Mouse (Mus musculus) intestine, embryonic 16.5 days (tissue): ENCODE results near the gene Capza2. TPM values are rescaled to one million over a fixed set of nuclear protein-coding genes. Genes with fewer than 3 reads are reported as not detected.
A peak's percentile ranks its signal among the peaks of the same experiment; 100 is the strongest.

ENCODE experiments used
- ATAC-seq: fragments of 200-750 bp; cut with Nextera tagmentation; 2 replicates; pipeline ENCODE4 v1.8.0; 2017; ENCODE audit warnings: moderate TSS enrichment, moderate library complexity
- H3K27ac ChIP-seq: fragments of 300-500 bp; sonication (generic); 2 replicates; pipeline ENCODE4 v1.5.1; 2014; ENCODE audit warnings: mild to moderate bottlenecking, low read length
- H3K27me3 ChIP-seq: fragments of 300-500 bp; sonication (generic); replicated peaks from 2 replicates; pipeline ENCODE4 v1.6.1; 2014; ENCODE audit warnings: low read length, control low read depth, mixed read lengths; ENCODE audit not compliant: control insufficient read depth, insufficient read depth
- H3K36me3 ChIP-seq: fragments of 300-500 bp; sonication (generic); 2 replicates; pipeline ENCODE4 v1.6.1; 2014; ENCODE audit warnings: low read length, control low read depth; ENCODE audit not compliant: control insufficient read depth, insufficient read depth
- H3K4me1 ChIP-seq: fragments of 300-500 bp; sonication (generic); 2 replicates; pipeline ENCODE4 v1.6.1; 2014; ENCODE audit warnings: low read length, control low read depth, mixed read lengths; ENCODE audit not compliant: control insufficient read depth, insufficient read depth
- H3K4me2 ChIP-seq: fragments of 300-500 bp; sonication (generic); 2 replicates; pipeline ENCODE4 v1.6.1; 2014; ENCODE audit warnings: low read depth, low read length, control low read depth
- H3K4me3 ChIP-seq: fragments of 300-500 bp; sonication (generic); 2 replicates; pipeline ENCODE4 v1.5.1; 2014; ENCODE audit warnings: mild to moderate bottlenecking, low read length
- H3K9ac ChIP-seq: fragments of 300-500 bp; sonication (generic); 2 replicates; pipeline ENCODE4 v1.6.1; 2014; ENCODE audit warnings: low read depth, low read length
- H3K9me3 ChIP-seq: fragments of 300-500 bp; sonication (generic); 2 replicates; pipeline ENCODE4 v1.6.1; 2016; ENCODE audit warnings: low read length, control low read depth; ENCODE audit not compliant: control insufficient read depth
- WGBS: fragments of 180-500 bp; shearing (Covaris S2); extraction: QIAGEN DNeasy Blood & Tissue Kit; methylation state at CpG from one replicate; pipeline ENCODE4 v1.1.7; 2014; 5-methylcytosine and 5-hydroxymethylcytosine counted together
- polyA plus RNA-seq: library from polyadenylated mRNA; unstranded; fragments of >200 nt; fragmentation: Nextera tagmentation; extraction: Ambion mirVana; gene quantifications from 2 replicates; pipeline ENCODE4 v1.2.1, GENCODE M21; 2015

The Capza2 gene
- polyA plus RNA-seq = 235 and 245 TPM in 2 replicates

- Histone ChIP-seq H3K27ac (peak within 1 kb of the TSS; percentile 97), H3K9ac (peak within 1 kb of the TSS; percentile 98), H3K9me3 (no peaks in the 10 kb centered on the region), H3K4me3 (peak within 1 kb of the TSS; percentile 90), H3K4me1 (peaks cover 5% of the 10 kb centered on the region; the same call in 1 of the 2 replicates), H3K27me3 (no peaks in the 10 kb centered on the region), H3K4me2 (peak within 1 kb of the TSS; percentile 52; the same call in 1 of the 2 replicates), H3K36me3 (no peaks in the 10 kb centered on the region)
- 72% methylated on average over 7 of the region's 7 CpGs for WGBS
- ATAC-seq = no peak
Observed at GRCm38 (mm10) chr6:17635615-17636284, at the start of gene Capza2. TSS of gene Capza2 (plus strand) at chr6:17636234.

DNA sequence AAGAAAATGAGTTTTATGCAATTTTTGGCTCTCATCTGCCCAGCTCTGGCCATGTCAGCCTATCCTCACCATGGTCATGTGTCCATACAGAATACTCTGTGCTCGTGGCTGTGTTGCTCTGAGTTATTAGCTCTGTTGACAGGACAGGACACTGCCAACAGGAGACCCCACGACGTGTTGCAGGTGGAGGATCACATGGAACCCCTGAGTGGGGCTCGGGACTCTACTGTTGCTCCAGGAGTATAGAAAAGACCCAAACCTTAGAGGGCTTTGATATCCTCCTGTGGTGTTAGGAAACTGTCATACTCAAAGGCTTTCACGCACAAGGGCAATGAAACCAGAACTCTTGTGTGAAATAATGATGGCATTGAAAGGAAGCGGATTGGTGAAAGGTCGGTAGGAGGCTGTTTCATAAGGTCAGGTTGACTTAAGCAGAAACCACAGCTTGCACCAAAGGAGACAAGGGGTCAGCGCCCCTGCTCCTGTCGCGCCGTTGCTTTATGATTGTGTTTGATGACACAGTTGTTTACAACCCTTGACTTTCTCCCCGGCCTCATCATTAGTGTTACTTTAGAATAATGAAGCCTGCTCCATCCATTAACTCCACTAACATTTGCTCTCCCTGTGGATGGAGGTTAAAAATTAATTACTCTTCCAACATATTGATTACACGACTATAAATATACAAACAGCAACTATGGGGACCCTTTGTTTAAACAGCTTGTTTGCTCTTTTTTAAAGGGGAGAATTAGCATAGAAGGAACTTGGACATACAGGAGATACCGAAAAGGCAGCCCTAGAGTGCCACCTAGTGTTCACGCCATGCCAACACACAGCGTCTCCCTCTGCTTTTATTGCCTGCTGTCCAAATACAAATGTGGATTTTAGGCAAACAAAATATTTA lies 46.7 kb upstream of the Capza2 start:
- H3K4me3 ChIP-seq = no peak overlapping the region
- H3K27ac ChIP-seq = no peak overlapping the region
- no peak overlapping the region for H3K9ac ChIP-seq
- peaks cover 6% of the 10 kb centered on the region for H3K9me3 ChIP-seq
- no peak overlapping the region for H3K4me2 ChIP-seq
- peak; percentile 79 for ATAC-seq
- 0 out of 2 replicates have a peak, but pooled peaks cover 2% of the 10 kb centered on the region for H3K4me1 ChIP-seq
- H3K27me3 ChIP-seq = no peaks in the 10 kb centered on the region
- no peaks in the 10 kb centered on the region for H3K36me3 ChIP-seq
- WGBS = 21% methylated on average over 16 of the region's 16 CpGs

DNA sequence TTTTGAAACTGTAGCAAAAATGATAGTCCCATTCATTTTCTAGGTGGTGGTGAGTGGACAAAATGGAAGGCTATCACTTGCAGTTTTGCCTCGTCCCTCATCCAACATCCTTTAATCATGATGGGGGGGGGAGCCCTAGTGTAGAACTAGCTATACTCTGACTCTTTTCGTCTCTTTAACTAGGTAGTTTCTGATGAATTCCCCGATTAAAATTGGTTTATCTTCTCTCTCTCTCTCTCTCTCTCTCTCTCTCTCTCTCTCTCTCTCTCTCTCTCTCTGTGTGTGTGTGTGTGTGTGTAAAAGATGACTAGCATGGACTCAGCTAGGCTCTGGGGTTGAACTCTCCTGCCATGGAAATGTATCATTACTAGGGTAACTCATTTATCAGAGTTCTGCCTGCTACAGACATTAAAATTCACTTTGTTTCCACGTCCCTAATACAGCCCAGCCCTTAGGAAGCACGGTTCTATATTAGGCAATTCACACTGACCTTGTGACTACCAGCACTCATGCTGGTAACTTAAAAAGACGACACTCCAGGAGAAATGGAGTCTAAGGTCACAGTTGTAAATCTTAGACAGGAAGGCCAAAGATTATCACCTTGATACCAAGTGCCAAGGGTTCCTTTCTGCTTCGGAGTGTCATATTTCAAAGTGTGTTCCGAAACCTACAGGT lies 45.9 kb upstream of the Capza2 start:
- Histone ChIP-seq H3K27me3 (no peaks in the 10 kb centered on the region), H3K9me3 (peaks cover 6% of the 10 kb centered on the region), H3K4me1 (0 out of 2 replicates have a peak, but pooled peaks cover 2% of the 10 kb centered on the region), H3K4me3 (no peak overlapping the region), H3K9ac (no peak overlapping the region), H3K36me3 (no peaks in the 10 kb centered on the region), H3K27ac (no peak overlapping the region), H3K4me2 (no peak overlapping the region)
- ATAC-seq = peak; percentile 85
- 25% methylated on average over 8 of the region's 8 CpGs for WGBS

GRCm38 (mm10) chr6:17593971-17594370 lies 42.1 kb upstream of the Capza2 start:
- Histone ChIP-seq H3K27ac (no peak overlapping the region), H3K9me3 (peaks cover 11% of the 10 kb centered on the region), H3K36me3 (no peaks in the 10 kb centered on the region), H3K9ac (no peak overlapping the region), H3K27me3 (no peaks in the 10 kb centered on the region), H3K4me1 (peaks cover 5% of the 10 kb centered on the region; the same call in 1 of the 2 replicates), H3K4me2 (no peak overlapping the region), H3K4me3 (no peak overlapping the region)
- 92% methylated on average over 2 of the region's 2 CpGs for WGBS
- no peak for ATAC-seq

- WGBS = 42% methylated on average over 11 of the region's 11 CpGs
- peak; percentile 95 for ATAC-seq
Observed at GRCm38 (mm10) chr6:17595712-17596462, 40.1 kb upstream of the Capza2 start.

GRCm38 (mm10) chr6:17599373-17599772 lies 36.7 kb upstream of the Capza2 start:
- Histone ChIP-seq H3K36me3 (no peaks in the 10 kb centered on the region), H3K27me3 (no peaks in the 10 kb centered on the region), H3K4me3 (no peak overlapping the region), H3K4me1 (peaks cover 3% of the 10 kb centered on the region; the same call in 1 of the 2 replicates), H3K9me3 (peaks cover 5% of the 10 kb centered on the region; the same call in 1 of the 2 replicates), H3K9ac (no peak overlapping the region), H3K4me2 (no peak overlapping the region), H3K27ac (no peak overlapping the region)
- 87% methylated on average over 5 of the region's 5 CpGs for WGBS
- ATAC-seq = no peak

More at GRCm38 (mm10) chr6:17595712-17596462, 40.1 kb upstream of the Capza2 start:
- peaks cover 3% of the 10 kb centered on the region; the same call in 1 of the 2 replicates for H3K4me1 ChIP-seq
- peak overlapping the region; percentile 60; the same call in 1 of the 2 replicates for H3K27ac ChIP-seq
- H3K36me3 ChIP-seq = no peaks in the 10 kb centered on the region
- H3K4me3 ChIP-seq = no peak overlapping the region
- H3K27me3 ChIP-seq = no peaks in the 10 kb centered on the region
- H3K4me2 ChIP-seq = peak overlapping the region; percentile 14
- H3K9me3 ChIP-seq = peaks cover 11% of the 10 kb centered on the region
- H3K9ac ChIP-seq = no peak overlapping the region

DNA sequence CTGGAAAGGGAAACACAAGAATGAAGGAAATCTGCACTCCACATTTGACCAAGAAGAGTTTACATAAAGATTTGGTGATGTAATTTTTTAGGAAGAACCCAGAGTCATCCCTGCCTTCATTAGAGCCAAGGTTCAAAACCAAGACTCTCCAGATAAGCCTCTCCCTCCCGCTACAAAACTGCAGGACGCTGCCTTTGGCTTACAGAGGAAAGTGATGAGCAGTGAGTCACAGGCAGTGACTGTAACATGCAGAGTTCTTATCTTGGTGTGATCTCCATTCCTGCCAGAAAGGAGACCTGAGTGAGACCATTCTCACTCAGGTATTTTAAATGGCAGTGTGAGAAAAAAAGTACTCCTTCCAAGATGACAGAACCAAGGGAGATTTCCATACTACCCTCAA lies 34.5 kb upstream of the Capza2 start:
- Histone ChIP-seq H3K4me3 (no peak overlapping the region), H3K27me3 (no peaks in the 10 kb centered on the region), H3K9me3 (peaks cover 5% of the 10 kb centered on the region; the same call in 1 of the 2 replicates), H3K36me3 (no peaks in the 10 kb centered on the region), H3K4me2 (no peak overlapping the region), H3K9ac (no peak overlapping the region), H3K27ac (no peak overlapping the region), H3K4me1 (no peaks in the 10 kb centered on the region)
- 47% methylated on average over 2 of the region's 2 CpGs for WGBS
- ATAC-seq = no peak

DNA sequence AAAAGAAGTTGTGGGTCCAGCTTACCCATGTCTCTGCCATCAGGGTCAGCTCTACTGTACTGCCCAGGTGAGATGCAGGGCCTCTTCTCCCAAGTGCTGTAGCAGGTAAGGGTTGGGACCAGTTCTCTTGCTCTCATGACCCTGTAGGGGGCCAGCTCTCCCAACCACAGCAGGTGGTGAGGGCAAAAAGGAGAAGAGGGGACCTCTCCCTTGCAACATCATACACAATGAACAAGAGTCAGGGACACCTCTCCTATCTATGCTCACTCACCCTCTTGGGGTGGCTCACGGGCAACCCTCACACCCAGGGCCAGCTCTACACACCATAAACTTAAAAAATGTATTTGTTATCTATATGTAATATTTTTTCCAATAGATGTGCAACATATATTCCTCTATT lies 29.1 kb upstream of the Capza2 start:
- Histone ChIP-seq H3K4me3 (no peak overlapping the region), H3K9me3 (no peaks in the 10 kb centered on the region), H3K9ac (no peak overlapping the region), H3K36me3 (no peaks in the 10 kb centered on the region), H3K4me2 (no peak overlapping the region), H3K27me3 (no peaks in the 10 kb centered on the region), H3K4me1 (no peaks in the 10 kb centered on the region), H3K27ac (no peak overlapping the region)
- WGBS = 93% methylated on average over 1 of the region's 1 CpGs
- no peak for ATAC-seq
